Mouse (Mus musculus) liver, postnatal 0 days (tissue): Measurements from ENCODE around the gene Myf6. TPM values are rescaled to one million over a fixed set of nuclear protein-coding genes. Genes with fewer than 3 reads are reported as not detected.

Experiments
- ATAC-seq: fragments of 200-750 bp; cut with Nextera tagmentation; 2 replicates; pipeline ENCODE4 v1.8.0; 2017; ENCODE audit warnings: mild to moderate bottlenecking, moderate library complexity
- DNase-seq: peaks from one replicate; pipeline ENCODE4 v3.0.0-alpha.2; 2016
- H3K27ac ChIP-seq: fragments of 300-500 bp; sonication (generic); 2 replicates; pipeline ENCODE4 v1.5.1; 2014; ENCODE audit warnings: antibody characterized with exemption, moderate library complexity, mild to moderate bottlenecking, low read depth
- H3K27me3 ChIP-seq: fragments of 300-500 bp; sonication (generic); 2 replicates; pipeline ENCODE4 v1.6.1; 2014; ENCODE audit warnings: low read length, control low read depth, mixed read lengths; ENCODE audit not compliant: insufficient read depth
- H3K36me3 ChIP-seq: fragments of 300-500 bp; sonication (generic); replicated peaks from 2 replicates; pipeline ENCODE4 v1.6.1; 2014; ENCODE audit warnings: mild to moderate bottlenecking, control low read depth, low read length, moderate library complexity, mixed read lengths; ENCODE audit not compliant: insufficient read depth
- H3K4me1 ChIP-seq: fragments of 300-500 bp; sonication (generic); 2 replicates; pipeline ENCODE4 v1.6.1; 2014; ENCODE audit warnings: antibody characterized with exemption, mild to moderate bottlenecking, control low read depth; ENCODE audit not compliant: insufficient read depth
- H3K4me2 ChIP-seq: fragments of 300-500 bp; sonication (generic); 2 replicates; pipeline ENCODE4 v1.6.1; 2014; ENCODE audit warnings: low read depth, mild to moderate bottlenecking, low read length, moderate library complexity, mixed read lengths
- H3K4me3 ChIP-seq: fragments of 300-500 bp; sonication (generic); 2 replicates; pipeline ENCODE4 v1.5.1; 2014; ENCODE audit warnings: low read depth, low read length
- H3K9ac ChIP-seq: fragments of 300-500 bp; sonication (generic); replicated peaks from 2 replicates; pipeline ENCODE4 v1.6.1; 2014; ENCODE audit warnings: mild to moderate bottlenecking, moderate library complexity
- H3K9me3 ChIP-seq: fragments of 300-500 bp; sonication (generic); 2 replicates; pipeline ENCODE4 v1.6.1; 2016; ENCODE audit warnings: mild to moderate bottlenecking, control low read depth, low read length, mixed read lengths
- CTCF ChIP-seq: sonication (generic); IDR thresholded peaks from 2 replicates; pipeline ENCODE4 v1.5.1; 2016; ENCODE audit warnings: antibody characterized with exemption, low read depth
- EP300 ChIP-seq: IDR thresholded peaks from 2 replicates; pipeline ENCODE4 v1.6.1; 2016; ENCODE audit warnings: antibody characterized with exemption, low read depth, mild to moderate bottlenecking
- WGBS: fragments of 180-500 bp; shearing (Covaris S2); extraction: QIAGEN DNeasy Blood & Tissue Kit; methylation state at CpG from one replicate; pipeline ENCODE4 v1.1.7; 2014; ENCODE audit not compliant: insufficient replicate concordance; 5-methylcytosine and 5-hydroxymethylcytosine counted together
- polyA plus RNA-seq: library from polyadenylated mRNA; unstranded; fragments of >200 nt; fragmentation: Nextera tagmentation; extraction: Ambion mirVana; gene quantifications from 2 replicates; pipeline ENCODE4 v1.2.1, GENCODE M21; 2015

Gene Myf6
- 1.1 TPM in 1 of 2 replicates, not detected in the other for polyA plus RNA-seq

DNA sequence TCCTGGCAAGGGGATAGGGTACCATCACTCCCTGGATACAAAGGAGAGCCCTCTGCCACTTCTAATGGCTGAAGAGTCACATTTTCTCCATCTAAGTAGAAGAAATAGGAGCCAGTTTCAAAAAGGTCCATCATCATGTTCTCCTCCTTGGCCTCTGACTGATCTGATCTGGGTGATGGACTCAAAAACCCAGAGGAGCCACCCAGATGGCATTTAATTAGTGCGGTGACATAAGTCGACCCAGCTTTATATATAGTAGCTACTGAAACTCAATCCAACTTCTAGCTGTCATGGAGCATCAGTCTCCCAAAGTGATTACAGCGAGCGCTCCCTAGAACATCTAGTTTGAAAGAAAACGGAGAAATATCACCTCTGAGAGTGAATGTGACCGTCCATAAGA is at the start of gene Myf6:
Gene Myf6 (minus strand): TSS at position 170 of the 400 bp plus-strand sequence.
- Histone ChIP-seq H3K9ac (no peak within 1 kb of the TSS), H3K27ac (no peak within 1 kb of the TSS), H3K36me3 (no peaks in the 10 kb centered on the region), H3K4me3 (no peak within 1 kb of the TSS), H3K27me3 (no peaks in the 10 kb centered on the region), H3K4me2 (no peak within 1 kb of the TSS), H3K9me3 (no peaks in the 10 kb centered on the region), H3K4me1 (no peaks in the 10 kb centered on the region)
- WGBS: 78% methylated on average over 6 of the region's 6 CpGs
- DNase-seq (no peak), ATAC-seq (no peak)
- TF ChIP-seq EP300 (no peak), CTCF (no peak)

DNA sequence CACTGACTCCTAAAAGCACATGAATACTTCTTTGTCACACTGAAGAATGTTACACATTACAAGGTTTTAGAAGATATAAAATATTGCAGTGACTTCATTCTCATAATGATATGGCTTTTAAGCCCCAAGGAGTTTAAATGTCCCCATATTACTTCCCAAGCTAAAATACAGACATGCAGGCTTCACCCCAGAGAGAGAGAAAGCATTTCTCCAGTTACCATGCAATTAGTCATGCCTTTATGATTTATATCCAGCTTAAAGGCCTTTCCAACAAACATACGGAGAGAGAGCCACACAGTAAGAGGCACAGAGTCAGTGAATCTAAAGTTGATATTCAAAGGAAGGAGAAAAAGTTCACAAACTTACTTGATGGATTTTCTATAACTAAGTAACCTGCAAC is 48.5 kb upstream of the Myf6 start:
- no peak overlapping the region for H3K9ac ChIP-seq
- no peaks in the 10 kb centered on the region for H3K4me1 ChIP-seq
- TF ChIP-seq CTCF: no peak
- TF ChIP-seq EP300: no peak
- no peak for DNase-seq
- WGBS: 58% methylated on average over 1 of the region's 1 CpGs
- H3K4me2 ChIP-seq: no peak overlapping the region
- H3K9me3 ChIP-seq: no peaks in the 10 kb centered on the region
- no peak overlapping the region for H3K4me3 ChIP-seq
- no peak for ATAC-seq
- no peak overlapping the region for H3K27ac ChIP-seq
- no peaks in the 10 kb centered on the region for H3K36me3 ChIP-seq
- H3K27me3 ChIP-seq: no peaks in the 10 kb centered on the region

DNA sequence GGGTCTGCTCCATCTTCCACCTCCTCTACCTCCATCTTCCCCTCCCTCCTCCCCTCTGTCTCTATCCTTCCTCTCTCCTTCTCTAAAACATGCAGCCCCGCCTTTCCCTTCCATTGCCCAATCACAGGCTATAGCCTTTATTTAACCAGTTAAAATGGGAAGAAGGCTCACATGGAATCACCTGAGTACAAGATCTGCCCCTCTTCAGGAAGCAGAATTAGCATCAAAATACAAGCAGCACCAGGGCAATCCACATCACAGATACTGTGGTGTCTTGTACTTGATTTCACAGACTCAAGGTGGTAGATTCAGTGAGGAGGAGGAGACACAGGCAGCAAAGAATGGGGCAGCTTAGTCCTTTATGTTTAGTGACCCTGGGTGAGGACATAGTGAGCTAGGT is 34.2 kb upstream of the Myf6 start:
- no peaks in the 10 kb centered on the region for H3K9me3 ChIP-seq
- no peak for ATAC-seq
- WGBS: 67% methylated on average over 1 of the region's 1 CpGs
- no peak for TF ChIP-seq CTCF
- no peak for TF ChIP-seq EP300
- H3K36me3 ChIP-seq: no peaks in the 10 kb centered on the region
- no peaks in the 10 kb centered on the region for H3K27me3 ChIP-seq
- H3K4me3 ChIP-seq: no peak overlapping the region
- no peak overlapping the region for H3K27ac ChIP-seq
- DNase-seq: no peak
- no peaks in the 10 kb centered on the region for H3K4me1 ChIP-seq
- no peak overlapping the region for H3K4me2 ChIP-seq
- H3K9ac ChIP-seq: no peak overlapping the region

DNA sequence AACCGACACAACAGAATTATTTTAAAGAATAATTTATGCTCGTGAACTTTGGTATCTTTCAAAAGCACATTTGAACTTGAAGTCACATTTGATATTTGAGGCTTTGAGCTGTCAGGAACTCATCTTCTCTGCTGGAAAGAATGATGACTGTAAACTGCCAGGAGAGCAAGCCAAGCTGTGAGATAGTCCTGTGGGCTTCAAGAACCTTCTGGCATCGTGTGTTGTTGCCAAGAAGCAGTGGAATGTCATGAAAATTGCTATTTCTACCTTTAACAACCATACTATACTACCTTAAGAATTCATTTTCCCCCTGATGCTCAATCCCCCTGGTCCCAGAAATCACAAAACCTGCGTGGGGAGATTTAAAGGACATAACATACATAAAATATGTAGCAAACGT is 24.7 kb upstream of the Myf6 start:
- Histone ChIP-seq H3K9me3 (no peaks in the 10 kb centered on the region), H3K9ac (no peak overlapping the region), H3K36me3 (no peaks in the 10 kb centered on the region), H3K4me2 (no peak overlapping the region), H3K4me1 (no peaks in the 10 kb centered on the region), H3K27ac (no peak overlapping the region), H3K4me3 (no peak overlapping the region), H3K27me3 (no peaks in the 10 kb centered on the region)
- no peak for DNase-seq
- TF ChIP-seq EP300 (no peak), CTCF (no peak)
- WGBS: 64% methylated on average over 5 of the region's 5 CpGs
- no peak for ATAC-seq

DNA sequence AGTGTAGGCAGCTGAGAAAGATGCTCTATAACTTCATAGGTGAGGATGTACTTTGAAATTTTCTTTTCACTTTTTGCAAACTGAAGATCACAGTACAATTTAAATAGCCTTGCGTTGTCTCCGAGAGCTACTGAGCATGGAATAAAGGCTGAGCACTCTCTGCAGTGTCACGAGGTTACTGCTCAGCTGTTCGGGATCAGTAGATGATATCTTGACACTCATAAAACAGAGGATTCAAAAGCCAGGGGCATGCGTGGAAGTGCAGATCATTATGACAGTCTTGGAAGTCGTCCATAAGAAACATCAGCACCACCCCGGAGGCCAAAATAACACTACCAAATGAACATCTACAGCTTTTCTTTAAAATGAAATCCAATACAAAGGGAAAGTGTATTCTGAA is 22.1 kb upstream of the Myf6 start:
- H3K27ac ChIP-seq: no peak overlapping the region
- no peak for ATAC-seq
- WGBS: 74% methylated on average over 7 of the region's 7 CpGs
- DNase-seq: no peak
- no peak overlapping the region for H3K9ac ChIP-seq
- H3K4me1 ChIP-seq: no peaks in the 10 kb centered on the region
- H3K27me3 ChIP-seq: no peaks in the 10 kb centered on the region
- no peak overlapping the region for H3K4me3 ChIP-seq
- no peaks in the 10 kb centered on the region for H3K9me3 ChIP-seq
- TF ChIP-seq CTCF (no peak), EP300 (no peak)
- H3K4me2 ChIP-seq: no peak overlapping the region
- H3K36me3 ChIP-seq: no peaks in the 10 kb centered on the region

DNA sequence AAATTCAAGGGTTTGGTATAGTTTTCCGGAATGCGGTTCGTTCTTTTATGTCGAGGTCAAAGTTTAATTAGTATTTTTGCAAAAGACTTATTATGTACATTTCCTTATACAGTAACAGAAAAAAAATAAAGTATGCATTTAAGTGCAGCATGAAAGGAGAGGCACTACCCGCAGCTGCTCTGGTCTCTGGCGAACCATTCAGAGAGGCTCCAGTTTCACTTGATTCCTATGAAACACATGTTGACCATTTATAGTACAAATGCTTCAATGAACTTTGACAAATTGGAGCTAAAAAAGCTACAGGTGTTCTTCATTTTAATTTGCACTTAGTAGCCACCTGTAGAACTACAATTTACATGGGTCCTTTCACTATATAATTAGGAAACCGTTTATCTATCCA is 20.2 kb upstream of the Myf6 start:
- no peak overlapping the region for H3K4me2 ChIP-seq
- no peak overlapping the region for H3K9ac ChIP-seq
- no peak for ATAC-seq
- H3K9me3 ChIP-seq: no peaks in the 10 kb centered on the region
- no peaks in the 10 kb centered on the region for H3K36me3 ChIP-seq
- TF ChIP-seq EP300 (no peak), CTCF (no peak)
- H3K4me1 ChIP-seq: no peaks in the 10 kb centered on the region
- H3K4me3 ChIP-seq: no peak overlapping the region
- H3K27me3 ChIP-seq: no peaks in the 10 kb centered on the region
- WGBS: 84% methylated on average over 7 of the region's 7 CpGs
- no peak overlapping the region for H3K27ac ChIP-seq
- DNase-seq: no peak

DNA sequence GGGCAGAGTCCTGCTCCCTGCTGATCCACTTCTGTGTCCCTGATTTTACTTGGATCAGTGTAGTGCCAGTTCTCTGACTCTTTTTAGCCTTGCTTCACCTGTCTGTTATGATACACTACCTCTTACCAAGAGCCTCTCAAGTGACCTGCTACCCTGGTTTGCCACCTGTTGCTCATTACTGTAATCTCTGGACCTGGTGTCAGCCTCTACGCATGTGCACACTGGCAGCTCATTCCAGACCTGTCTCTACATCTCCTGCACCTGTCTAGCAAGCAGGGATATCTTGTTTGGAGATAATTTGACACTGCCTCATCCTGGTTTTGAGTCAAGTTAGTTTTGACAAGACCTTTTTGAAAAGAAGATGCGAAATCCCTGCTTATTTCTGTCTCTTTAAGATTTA is 11.9 kb upstream of the Myf6 start:
- Histone ChIP-seq H3K36me3 (no peaks in the 10 kb centered on the region), H3K4me1 (no peaks in the 10 kb centered on the region), H3K4me3 (no peak overlapping the region), H3K27ac (no peak overlapping the region), H3K27me3 (no peaks in the 10 kb centered on the region), H3K9ac (no peak overlapping the region), H3K9me3 (no peaks in the 10 kb centered on the region), H3K4me2 (no peak overlapping the region)
- WGBS: 66% methylated on average over 2 of the region's 2 CpGs
- TF ChIP-seq CTCF: no peak
- no peak for TF ChIP-seq EP300
- ATAC-seq: no peak
- no peak for DNase-seq
